Mouse (Mus musculus) gastrocnemius, postnatal 36 days (tissue): ENCODE results near the gene Hadh. TPM values are rescaled to one million over a fixed set of nuclear protein-coding genes. Genes with fewer than 3 reads are reported as not detected.

Experiments
- total RNA-seq, 2 experiments: library from RNA; stranded (reverse); gene quantifications; 2 replicates each; pipeline ENCODE4 v1.2.3; 2021

Hadh gene
- total RNA-seq, 2 experiments from 2014 or later = 176 to 189 TPM

Other genes starting within 250 kb of the Hadh start
- gene Lef1, start 161.6 kb downstream of the Hadh start, total RNA-seq = 1 to 10 TPM in 1 of 2 experiments, under 1 TPM in 1; 0.32 to 1.1 TPM
- 10 to 100 TPM; 11.1 to 11.6 TPM for gene Cyp2u1, start 31.1 kb upstream of the Hadh start, total RNA-seq
- 1 to 10 TPM; 1.4 to 2.2 TPM for gene Sgms2, start 219.3 kb upstream of the Hadh start, total RNA-seq